Mouse (Mus musculus) G1E (cell line): ENCODE measurements around the gene Ptprcap.

Experiments used
- CTCF ChIP-seq: IDR thresholded peaks from 2 replicates; pipeline ENCODE4 v1.5.1; 2012; ENCODE audit warnings: low read depth, low read length, inconsistent platforms, mixed read lengths
- GATA1 ChIP-seq: IDR thresholded peaks from 2 replicates; pipeline ENCODE4 v1.6.1; 2012; ENCODE audit warnings: borderline replicate concordance, low read length, inconsistent platforms, mixed read lengths

DNA sequence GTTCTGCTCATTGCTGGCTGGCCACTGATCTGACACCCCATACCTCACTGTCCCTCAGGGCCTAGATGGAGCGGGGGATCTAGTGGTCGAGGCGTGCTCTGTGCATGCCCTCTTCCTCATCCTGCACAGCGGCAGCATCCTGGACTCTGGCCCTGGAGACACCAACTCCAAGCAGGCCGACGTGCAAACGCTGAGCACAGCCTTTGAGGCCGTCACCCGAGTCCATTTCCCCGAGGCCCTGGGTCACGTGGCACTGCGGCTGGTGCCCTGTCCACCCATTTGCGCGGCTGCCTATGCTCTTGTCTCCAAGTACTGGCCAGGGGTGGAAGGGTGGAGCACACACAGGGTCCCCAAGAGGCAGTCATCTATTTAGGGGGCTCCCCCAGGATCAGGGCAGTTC, 46.8 kb upstream of the Ptprcap start:
- TF ChIP-seq CTCF (no peak), GATA1 (no peak)
